Mouse (Mus musculus) liver, adult 2 months (tissue): Measurements from ENCODE around the gene Nrbp1.

Experiments used
- CTCF ChIP-seq: fragments of 200-500 bp; IDR thresholded peaks from 2 replicates; pipeline ENCODE4 v1.5.1; 2011; ENCODE audit warnings: low read depth, low read length, control low read depth
- POLR2A ChIP-seq: fragments of 200-500 bp; IDR thresholded peaks from 2 replicates; pipeline ENCODE4 v1.6.1; 2011; ENCODE audit warnings: low read length, control low read depth; ENCODE audit not compliant: insufficient read depth; ENCODE audit errors: extremely low read depth

DNA sequence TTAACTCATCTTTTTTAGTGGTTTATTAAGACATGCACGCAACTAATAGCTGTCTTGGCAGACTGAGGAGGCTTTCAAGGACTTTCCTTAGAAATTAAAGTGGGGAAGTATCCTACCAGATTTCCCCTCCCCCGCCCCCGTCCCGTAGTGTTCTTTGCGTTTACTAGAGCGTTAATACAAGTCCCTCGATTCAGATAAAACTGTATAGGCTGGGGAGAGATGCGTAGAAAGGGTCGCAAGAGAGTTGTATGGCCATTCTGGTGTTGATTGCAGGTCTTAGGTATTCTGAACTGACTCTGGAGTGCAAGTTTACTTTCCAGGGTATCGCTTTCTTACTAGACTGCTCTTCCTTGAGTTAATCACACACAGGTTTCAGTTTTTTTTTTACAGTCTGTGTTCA, 1.5 kb downstream of the Nrbp1 start:
- TF ChIP-seq POLR2A (no peak), CTCF (no peak)
